Mouse (Mus musculus) embryonic facial prominence, embryonic 15.5 days (tissue): ENCODE measurements around the gene Trappc3. TPM values are rescaled to one million over a fixed set of nuclear protein-coding genes. Genes with fewer than 3 reads are reported as not detected.
A peak's percentile ranks its signal among the peaks of the same experiment; 100 is the strongest.

Experiments used
- ATAC-seq: fragments of 200-750 bp; cut with Nextera tagmentation; 2 replicates; pipeline ENCODE4 v1.8.0; 2017; ENCODE audit warnings: low read depth, moderate TSS enrichment; ENCODE audit not compliant: insufficient number of reproducible peaks, low FRiP score, low TSS enrichment
- H3K27ac ChIP-seq: fragments of 300-500 bp; sonication (generic); replicated peaks from 2 replicates; pipeline ENCODE4 v1.5.1; 2015; ENCODE audit warnings: mild to moderate bottlenecking, inconsistent platforms
- H3K27me3 ChIP-seq: fragments of 300-500 bp; sonication (generic); 2 replicates; pipeline ENCODE4 v1.6.1; 2015; ENCODE audit warnings: inconsistent platforms
- H3K36me3 ChIP-seq: fragments of 300-500 bp; sonication (generic); 2 replicates; pipeline ENCODE4 v1.6.1; 2015; ENCODE audit warnings: mild to moderate bottlenecking, inconsistent platforms
- H3K4me1 ChIP-seq: fragments of 300-500 bp; sonication (generic); 2 replicates; pipeline ENCODE4 v1.6.1; 2015; ENCODE audit warnings: inconsistent platforms
- H3K4me2 ChIP-seq: fragments of 300-500 bp; sonication (generic); replicated peaks from 2 replicates; pipeline ENCODE4 v1.6.1; 2015; ENCODE audit warnings: mild to moderate bottlenecking, inconsistent platforms
- H3K4me3 ChIP-seq: fragments of 300-500 bp; sonication (generic); replicated peaks from 2 replicates; pipeline ENCODE4 v1.5.1; 2015; ENCODE audit warnings: mild to moderate bottlenecking, inconsistent platforms
- H3K9ac ChIP-seq: fragments of 300-500 bp; sonication (generic); 2 replicates; pipeline ENCODE4 v1.6.1; 2015; ENCODE audit warnings: inconsistent platforms
- H3K9me3 ChIP-seq: fragments of 300-500 bp; sonication (generic); replicated peaks from 2 replicates; pipeline ENCODE4 v1.6.1; 2016; ENCODE audit warnings: inconsistent platforms
- WGBS: fragments of 180-500 bp; shearing (Covaris S2); methylation state at CpG from one replicate; pipeline ENCODE4 v1.1.7; 2015; 5-methylcytosine and 5-hydroxymethylcytosine counted together
- polyA plus RNA-seq: library from polyadenylated mRNA; unstranded; fragments of >200 nt; fragmentation: Nextera tagmentation; extraction: Ambion mirVana; gene quantifications from 2 replicates; pipeline ENCODE4 v1.2.1, GENCODE M21; 2015

The Trappc3 gene
- polyA plus RNA-seq, 1 experiment from 2014 or later = 124 TPM

GRCm38 (mm10) chr4:126260520-126261201 is 1.5 kb upstream of the Trappc3 start:
- H3K9ac ChIP-seq = 0 out of 2 replicates have a peak overlapping the region, but pooled peaks have one; percentile 12
- ATAC-seq = peak; percentile 61
- WGBS = 4% methylated on average over 10 of the region's 10 CpGs

GRCm38 (mm10) chr4:126261266-126261665 is 859 bp upstream of the Trappc3 start:
- 65% methylated on average over 6 of the region's 6 CpGs for WGBS
- H3K27me3 ChIP-seq = no peaks in the 10 kb centered on the region
- no peak for ATAC-seq
- H3K4me2 ChIP-seq = peak overlapping the region; percentile 37; the same call in 1 of the 2 replicates
- H3K27ac ChIP-seq = peak overlapping the region; percentile 90
- 0 out of 2 replicates have a peak overlapping the region, but pooled peaks have one; percentile 1 for H3K9ac ChIP-seq
- peaks cover 62% of the 10 kb centered on the region for H3K4me1 ChIP-seq
- H3K9me3 ChIP-seq = no peaks in the 10 kb centered on the region
- H3K36me3 ChIP-seq = no peaks in the 10 kb centered on the region
- no peak overlapping the region for H3K4me3 ChIP-seq

More at GRCm38 (mm10) chr4:126260520-126261201, 1.5 kb upstream of the Trappc3 start:
- H3K36me3 ChIP-seq = no peaks in the 10 kb centered on the region
- H3K9me3 ChIP-seq = no peaks in the 10 kb centered on the region
- H3K4me1 ChIP-seq = peaks cover 62% of the 10 kb centered on the region
- H3K27me3 ChIP-seq = no peaks in the 10 kb centered on the region
- H3K4me3 ChIP-seq = no peak overlapping the region
- peak overlapping the region; percentile 90 for H3K27ac ChIP-seq
- H3K4me2 ChIP-seq = peak overlapping the region; percentile 37

GRCm38 (mm10) chr4:126261675-126262074 is 450 bp upstream of the Trappc3 start:
- no peaks in the 10 kb centered on the region for H3K27me3 ChIP-seq
- 39% methylated on average over 7 of the region's 7 CpGs for WGBS
- H3K27ac ChIP-seq = peak overlapping the region; percentile 90
- H3K9me3 ChIP-seq = no peaks in the 10 kb centered on the region
- H3K4me3 ChIP-seq = peak overlapping the region; percentile 63
- H3K4me1 ChIP-seq = peaks cover 61% of the 10 kb centered on the region
- no peaks in the 10 kb centered on the region for H3K36me3 ChIP-seq
- no peak for ATAC-seq
- 0 out of 2 replicates have a peak overlapping the region, but pooled peaks have one; percentile 1 for H3K9ac ChIP-seq
- peak overlapping the region; percentile 21 for H3K4me2 ChIP-seq

GRCm38 (mm10) chr4:126269292-126269691 is 7.2 kb downstream of the Trappc3 start:
- no peak for ATAC-seq
- H3K4me2 ChIP-seq = no peak overlapping the region
- no peak overlapping the region for H3K4me3 ChIP-seq
- WGBS = 81% methylated on average over 3 of the region's 3 CpGs
- no peak overlapping the region for H3K9ac ChIP-seq
- H3K36me3 ChIP-seq = peaks cover 31% of the 10 kb centered on the region
- no peak overlapping the region for H3K27ac ChIP-seq
- H3K9me3 ChIP-seq = no peaks in the 10 kb centered on the region
- no peaks in the 10 kb centered on the region for H3K27me3 ChIP-seq
- H3K4me1 ChIP-seq = no peaks in the 10 kb centered on the region

- Histone ChIP-seq H3K36me3 (peaks cover 45% of the 10 kb centered on the region), H3K27me3 (no peaks in the 10 kb centered on the region), H3K4me3 (no peak overlapping the region), H3K27ac (no peak overlapping the region), H3K9ac (no peak overlapping the region), H3K4me2 (no peak overlapping the region), H3K9me3 (no peaks in the 10 kb centered on the region), H3K4me1 (peaks cover 14% of the 10 kb centered on the region)
- ATAC-seq = no peak
- 77% methylated on average over 13 of the region's 13 CpGs for WGBS
Measured at GRCm38 (mm10) chr4:126273753-126274152, 11.6 kb downstream of the Trappc3 start.

- Histone ChIP-seq H3K4me1 (peaks cover 21% of the 10 kb centered on the region), H3K9me3 (no peaks in the 10 kb centered on the region), H3K4me3 (no peak overlapping the region), H3K9ac (no peak overlapping the region), H3K27me3 (no peaks in the 10 kb centered on the region), H3K36me3 (peaks cover 45% of the 10 kb centered on the region), H3K27ac (no peak overlapping the region), H3K4me2 (no peak overlapping the region)
- 92% methylated on average over 4 of the region's 4 CpGs for WGBS
- ATAC-seq = no peak
Measured at GRCm38 (mm10) chr4:126275081-126275480, 13.0 kb downstream of the Trappc3 start.

- H3K36me3 ChIP-seq = peaks cover 41% of the 10 kb centered on the region
- WGBS = 75% methylated on average over 13 of the region's 13 CpGs
- no peak overlapping the region for H3K4me2 ChIP-seq
- H3K4me1 ChIP-seq = peaks cover 24% of the 10 kb centered on the region
- no peak overlapping the region for H3K9ac ChIP-seq
- H3K27me3 ChIP-seq = no peaks in the 10 kb centered on the region
- peak overlapping the region; percentile 17; the same call in 1 of the 2 replicates for H3K27ac ChIP-seq
- H3K9me3 ChIP-seq = no peaks in the 10 kb centered on the region
- no peak overlapping the region for H3K4me3 ChIP-seq
- ATAC-seq = no peak
Measured at GRCm38 (mm10) chr4:126275681-126276131, 13.6 kb downstream of the Trappc3 start.

- peak overlapping the region; percentile 44 for H3K4me2 ChIP-seq
- H3K4me3 ChIP-seq = no peak overlapping the region
- H3K27me3 ChIP-seq = no peaks in the 10 kb centered on the region
- peak; percentile 61 for ATAC-seq
- H3K9me3 ChIP-seq = no peaks in the 10 kb centered on the region
- no peak overlapping the region for H3K9ac ChIP-seq
- H3K27ac ChIP-seq = peak overlapping the region; percentile 82
- 3% methylated on average over 13 of the region's 13 CpGs for WGBS
- peaks cover 34% of the 10 kb centered on the region for H3K4me1 ChIP-seq
- H3K36me3 ChIP-seq = peaks cover 26% of the 10 kb centered on the region
Measured at GRCm38 (mm10) chr4:126277906-126278564, 15.9 kb downstream of the Trappc3 start.

GRCm38 (mm10) chr4:126278565-126278915 is 16.4 kb downstream of the Trappc3 start:
- Histone ChIP-seq H3K9me3 (no peaks in the 10 kb centered on the region), H3K36me3 (peaks cover 21% of the 10 kb centered on the region), H3K4me2 (peak overlapping the region; percentile 44), H3K27me3 (no peaks in the 10 kb centered on the region), H3K4me3 (no peak overlapping the region), H3K27ac (peak overlapping the region; percentile 82), H3K9ac (no peak overlapping the region), H3K4me1 (peaks cover 34% of the 10 kb centered on the region)
- 5% methylated on average over 9 of the region's 9 CpGs for WGBS
- ATAC-seq = peak; percentile 85

- H3K27ac ChIP-seq = peak overlapping the region; percentile 82
- no peak for ATAC-seq
- H3K4me1 ChIP-seq = peaks cover 34% of the 10 kb centered on the region
- H3K4me3 ChIP-seq = no peak overlapping the region
- no peaks in the 10 kb centered on the region for H3K9me3 ChIP-seq
- no peaks in the 10 kb centered on the region for H3K27me3 ChIP-seq
- H3K9ac ChIP-seq = no peak overlapping the region
- H3K36me3 ChIP-seq = peaks cover 17% of the 10 kb centered on the region
- H3K4me2 ChIP-seq = peak overlapping the region; percentile 44
- WGBS = 32% methylated on average over 9 of the region's 9 CpGs
Measured at GRCm38 (mm10) chr4:126278961-126279360, 16.8 kb downstream of the Trappc3 start.

- no peak overlapping the region for H3K4me2 ChIP-seq
- no peaks in the 10 kb centered on the region for H3K9me3 ChIP-seq
- no peaks in the 10 kb centered on the region for H3K36me3 ChIP-seq
- WGBS = 38% methylated on average over 9 of the region's 9 CpGs
- no peak overlapping the region for H3K4me3 ChIP-seq
- no peak for ATAC-seq
- peaks cover 41% of the 10 kb centered on the region for H3K4me1 ChIP-seq
- peaks cover 7% of the 10 kb centered on the region for H3K27me3 ChIP-seq
- 0 out of 2 replicates have a peak overlapping the region, but pooled peaks have one; percentile 1 for H3K27ac ChIP-seq
- no peak overlapping the region for H3K9ac ChIP-seq
Measured at GRCm38 (mm10) chr4:126281706-126282105, 19.6 kb downstream of the Trappc3 start.
